Mouse (Mus musculus) adrenal gland, adult 8-10 months (tissue): ENCODE data around the gene Crhr1. TPM values are rescaled to one million over a fixed set of nuclear protein-coding genes. Genes with fewer than 3 reads are reported as not detected.

ENCODE experiments used
- DNase-seq: peaks from one replicate; pipeline ENCODE4 v3.0.0; 2022
- total RNA-seq, 4 experiments: library from RNA; stranded (reverse); gene quantifications; 2 replicates each; pipeline ENCODE4 v1.2.4; 2022

The Crhr1 gene
- total RNA-seq = 1 to 10 TPM in 1 of 4 experiments, under 1 TPM in 1, not detected in 2; 0.58 to 1.6 TPM

DNA sequence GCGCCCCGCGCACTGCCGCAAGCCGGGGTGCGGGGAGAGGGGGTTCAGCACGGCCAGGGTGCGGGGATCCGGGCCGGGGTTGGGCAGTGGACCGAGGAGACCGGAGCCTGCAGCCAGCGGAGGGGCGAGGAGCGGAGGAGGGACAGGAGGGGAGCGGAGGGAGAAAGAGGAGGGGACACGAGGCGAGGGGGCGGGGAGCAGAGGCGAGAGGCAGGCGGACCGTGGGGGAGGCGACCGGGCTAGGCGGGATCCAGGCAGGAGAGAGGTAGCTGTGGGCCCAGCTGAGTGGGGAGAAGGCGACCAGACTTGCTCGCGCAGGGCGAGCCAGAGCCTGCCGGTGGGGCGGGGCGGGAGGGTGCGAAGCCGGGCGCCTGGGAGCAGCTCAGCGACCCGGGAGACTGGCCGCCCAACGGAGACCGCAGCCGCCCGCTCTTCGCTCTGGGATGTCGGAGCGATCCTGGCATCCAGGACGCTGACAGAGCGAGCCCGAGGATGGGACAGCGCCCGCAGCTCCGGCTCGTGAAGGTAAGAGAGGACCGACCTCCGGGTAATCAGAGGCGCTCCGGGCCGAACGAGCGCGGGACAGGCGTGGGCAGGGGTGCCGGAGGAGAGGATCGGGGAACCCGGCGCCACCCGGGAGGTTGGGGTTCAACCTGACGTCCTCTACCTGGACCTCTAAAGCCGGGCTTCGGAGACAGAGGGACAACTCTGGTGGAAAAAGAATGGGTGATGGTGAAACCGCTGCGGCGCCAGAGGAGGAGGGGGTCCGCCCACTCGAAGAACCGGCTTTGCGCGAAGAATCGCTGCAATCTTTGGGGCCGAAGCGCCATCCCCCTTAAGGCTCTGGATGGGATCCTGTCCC lies at the start of gene Crhr1:
Gene Crhr1 (plus strand): TSS at position 276 of the 862 bp plus-strand sequence.
- no peak for DNase-seq

DNA sequence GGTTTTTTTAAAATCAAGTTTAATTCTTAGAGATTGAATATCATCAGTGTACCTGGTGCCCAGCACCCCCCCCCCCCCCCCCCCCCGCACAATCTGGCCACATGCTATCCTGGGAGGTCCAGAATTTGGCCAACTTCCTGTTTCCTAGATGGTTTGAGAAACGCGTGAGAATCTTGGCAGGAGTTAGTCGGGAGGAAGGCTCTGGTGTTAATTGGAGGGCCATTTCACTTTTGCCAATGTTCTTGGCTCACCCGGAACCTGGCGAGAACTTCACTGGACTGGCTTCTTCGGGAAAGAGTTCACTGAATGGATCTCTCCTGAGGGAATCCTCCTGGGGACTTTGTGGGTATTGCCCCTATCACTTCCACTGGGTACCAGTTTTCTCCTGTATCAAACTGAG lies 49.4 kb upstream of the Crhr1 start:
- DNase-seq = no peak

DNA sequence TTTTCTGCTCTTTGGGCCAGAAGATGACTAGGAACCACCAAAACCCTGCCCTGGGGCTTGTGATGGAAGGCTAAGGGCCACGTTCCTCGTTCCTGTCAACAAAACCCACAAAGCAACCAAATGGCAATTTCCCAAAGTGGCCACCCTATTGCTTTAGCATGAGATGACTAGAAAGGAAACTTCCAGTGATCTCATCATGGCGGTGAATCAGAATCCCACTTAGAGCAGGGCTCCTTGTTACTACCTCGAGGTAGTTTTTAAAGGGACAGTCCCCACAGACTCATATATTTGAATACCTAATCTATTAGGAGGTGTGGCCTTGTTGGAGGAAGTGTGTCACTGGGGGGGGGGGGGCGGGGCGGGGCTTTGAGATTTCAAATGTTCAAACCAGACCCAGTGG lies 48.9 kb upstream of the Crhr1 start:
- no peak for DNase-seq

DNA sequence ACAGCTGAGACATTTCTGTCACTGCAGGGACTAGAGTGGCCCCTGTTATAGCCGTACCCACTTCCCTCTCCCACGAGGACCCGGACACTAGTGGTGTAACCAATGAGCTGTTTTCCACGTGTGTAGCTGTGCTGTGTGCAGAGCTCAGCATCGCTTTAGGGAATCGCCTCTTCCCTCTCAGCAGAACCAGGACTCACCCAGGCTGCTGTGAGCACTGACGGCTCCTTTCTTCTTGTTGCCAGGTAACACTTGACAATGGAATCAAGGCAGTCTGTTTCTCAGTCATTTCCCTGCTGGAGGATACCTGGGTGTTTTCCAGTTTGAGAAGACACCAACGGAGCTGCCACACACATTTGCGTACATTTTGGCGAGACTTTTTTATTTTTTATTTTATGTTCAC lies 44.1 kb upstream of the Crhr1 start:
- no peak for DNase-seq

DNA sequence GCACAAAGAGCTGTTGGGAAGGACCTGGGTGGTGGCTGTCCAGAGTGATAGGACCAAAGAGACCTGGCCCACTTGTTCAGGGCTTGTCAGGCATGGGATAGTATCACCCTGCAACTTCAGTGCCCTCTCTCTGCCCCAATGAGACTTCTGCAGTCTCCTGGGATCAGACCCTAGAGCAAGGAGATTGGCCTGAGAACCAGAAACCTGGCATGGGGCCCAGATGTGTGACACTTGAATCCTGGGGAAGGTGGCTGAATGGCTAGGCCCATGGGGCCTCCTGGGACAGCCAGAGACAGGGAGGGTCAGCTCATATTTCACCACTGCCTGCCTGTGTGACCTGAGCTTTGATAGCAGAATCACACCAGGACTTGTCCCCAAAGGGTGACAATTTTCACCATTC lies 41.9 kb upstream of the Crhr1 start:
- DNase-seq = no peak

DNA sequence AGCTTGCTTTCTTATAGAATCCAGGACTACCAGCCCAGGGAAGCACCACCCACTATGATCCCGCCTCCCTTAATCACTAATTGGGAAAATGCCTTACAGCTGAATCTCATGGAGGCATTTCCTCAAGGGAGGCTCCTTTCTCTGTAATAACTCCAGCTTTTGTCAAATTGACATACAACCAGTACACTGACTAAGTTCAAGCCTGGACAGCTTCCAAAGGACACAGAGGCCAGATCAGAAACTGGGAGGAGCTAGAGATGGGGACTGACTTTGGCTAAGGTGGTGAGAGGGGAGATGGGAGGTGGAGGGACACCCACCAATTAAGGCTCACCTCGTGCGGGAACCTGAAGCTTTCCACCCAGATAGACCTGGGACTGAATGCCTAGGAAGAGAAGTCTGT lies 37.5 kb upstream of the Crhr1 start:
- no peak for DNase-seq

DNA sequence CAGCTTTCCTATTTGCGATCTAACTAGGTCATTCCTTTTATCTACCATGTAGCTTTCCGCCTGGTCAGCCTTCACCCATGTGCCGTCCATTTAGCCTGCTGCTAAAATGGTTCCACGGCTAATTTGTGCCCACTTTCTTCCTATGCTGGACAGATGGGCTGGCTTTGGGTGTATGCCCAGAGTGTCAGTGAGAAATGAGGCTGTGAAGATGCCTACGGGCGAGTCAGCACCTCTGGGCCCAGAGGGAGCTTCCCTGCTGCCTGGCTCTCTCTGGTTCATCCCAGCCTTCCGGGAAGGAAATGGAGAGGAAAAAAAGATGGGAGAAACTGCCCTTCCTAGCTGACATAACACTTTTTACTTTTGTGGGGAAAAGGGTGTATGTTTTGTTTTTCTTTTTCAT lies 36.1 kb upstream of the Crhr1 start:
- no peak for DNase-seq

DNA sequence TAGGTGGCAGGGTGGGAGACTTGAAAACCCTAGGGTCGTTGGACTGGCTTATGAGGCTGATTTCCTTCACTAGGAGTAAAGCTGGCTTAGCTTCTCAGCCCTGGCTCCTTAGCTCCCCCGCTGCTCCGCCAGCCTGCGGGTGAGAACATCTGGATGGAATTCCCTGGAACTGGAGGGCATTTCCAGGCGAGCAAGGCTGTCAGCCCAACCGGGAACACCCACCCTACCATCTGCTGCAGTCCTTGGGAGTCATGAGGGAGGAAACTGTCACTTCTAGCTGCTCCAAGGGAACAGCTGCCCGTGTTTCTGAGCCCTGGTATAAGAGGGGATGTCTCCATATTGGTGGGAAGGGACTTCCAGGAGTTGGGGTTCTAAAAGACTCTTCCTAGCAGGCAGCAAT lies 33.1 kb upstream of the Crhr1 start:
- no peak for DNase-seq

DNA sequence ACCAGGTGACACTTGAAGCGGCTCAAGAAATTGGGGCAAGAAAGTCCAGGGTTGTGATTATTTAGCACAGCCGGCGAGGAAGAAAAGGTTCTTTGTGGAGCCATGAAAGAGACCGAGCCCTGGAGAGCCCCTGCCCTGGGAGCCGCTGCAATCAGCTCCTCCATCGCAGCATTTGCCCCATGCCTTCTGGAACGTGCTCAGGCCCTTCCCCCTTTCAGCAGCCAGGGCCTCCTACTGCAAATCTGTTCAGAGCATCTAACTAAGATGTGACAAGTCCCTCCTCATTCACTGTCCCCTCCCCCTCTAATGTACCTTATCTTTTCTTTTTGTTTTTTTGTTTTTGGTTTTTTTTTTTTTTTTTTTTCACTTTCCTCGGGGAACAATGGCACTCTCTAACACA lies 30.0 kb upstream of the Crhr1 start:
- DNase-seq = no peak

DNA sequence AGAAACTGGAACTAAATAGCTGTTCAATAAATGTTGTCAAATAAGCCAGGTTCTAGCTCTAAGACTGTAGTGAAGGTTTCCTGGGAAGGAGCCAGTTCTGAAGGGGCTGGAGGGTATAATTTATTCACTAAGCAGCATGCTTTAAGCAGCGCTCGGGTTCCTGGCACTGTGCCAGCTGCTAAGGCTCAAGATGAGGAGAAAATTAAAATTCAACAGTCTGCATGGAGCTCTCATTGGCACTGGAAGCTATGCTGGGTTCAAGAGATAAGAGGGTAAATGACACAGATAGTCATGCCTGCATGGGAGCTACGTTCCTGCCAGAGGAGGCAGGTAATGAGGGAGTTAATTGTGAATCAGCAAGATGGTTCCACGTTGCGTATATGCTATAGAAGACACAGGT lies 26.3 kb upstream of the Crhr1 start:
- no peak for DNase-seq

DNA sequence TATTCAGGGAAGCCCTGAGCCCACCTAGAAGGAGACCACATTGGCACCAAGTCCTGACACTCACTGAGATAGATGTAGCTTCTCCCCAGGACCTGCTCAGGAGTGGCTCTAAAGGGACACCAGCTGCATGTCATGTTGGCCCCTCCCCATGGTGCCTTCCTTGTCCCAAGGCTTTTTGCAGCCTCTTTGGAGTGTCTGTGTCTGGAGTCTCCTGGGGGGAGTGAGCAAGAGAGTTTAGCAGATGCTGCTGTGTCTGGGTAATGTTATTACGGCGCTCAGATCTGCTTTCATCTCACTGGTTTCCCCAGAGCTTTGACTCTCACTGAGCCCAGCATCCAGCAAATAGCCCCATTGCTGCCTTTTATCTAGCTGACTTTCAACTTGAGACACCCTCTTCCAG lies 25.7 kb upstream of the Crhr1 start:
- no peak for DNase-seq

DNA sequence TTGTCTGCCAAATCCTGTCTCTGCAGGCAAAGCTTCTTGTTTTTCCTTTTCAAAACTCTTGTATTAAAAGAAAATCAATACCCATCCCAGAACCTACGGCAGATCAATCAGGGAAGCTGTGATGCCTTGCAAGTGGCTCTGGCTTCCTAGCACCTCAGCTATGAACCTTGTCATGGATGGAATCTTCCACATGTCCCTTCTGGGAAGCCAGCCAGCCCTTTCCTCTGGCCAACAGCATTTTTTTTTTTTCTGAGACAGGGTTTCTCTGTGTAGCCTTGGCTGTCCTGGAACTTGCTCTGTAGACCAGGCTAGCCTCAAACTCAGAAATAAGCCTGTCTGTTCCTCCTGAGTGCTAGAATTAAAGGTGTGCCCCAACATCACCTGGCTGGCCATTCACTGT lies 22.3 kb upstream of the Crhr1 start:
- DNase-seq = no peak

DNA sequence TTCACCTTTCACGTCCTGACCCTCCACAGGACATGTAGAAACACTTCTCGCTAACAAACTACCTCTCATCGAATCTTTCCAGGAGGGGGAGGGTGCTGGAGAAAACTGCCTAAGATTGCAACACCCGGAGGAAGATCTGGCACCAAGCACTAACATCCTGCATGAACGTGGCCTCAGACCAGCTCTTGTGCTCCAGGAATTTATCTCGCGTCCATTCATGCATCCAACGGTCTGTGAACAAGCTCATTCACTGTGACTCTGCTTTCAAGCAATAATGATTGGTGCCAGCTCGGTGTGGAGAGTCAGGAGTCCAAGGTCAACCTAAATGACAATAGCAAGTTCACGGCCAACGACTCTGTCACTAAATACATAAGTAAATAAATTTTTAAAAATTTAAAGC lies 20.8 kb upstream of the Crhr1 start:
- no peak for DNase-seq

DNA sequence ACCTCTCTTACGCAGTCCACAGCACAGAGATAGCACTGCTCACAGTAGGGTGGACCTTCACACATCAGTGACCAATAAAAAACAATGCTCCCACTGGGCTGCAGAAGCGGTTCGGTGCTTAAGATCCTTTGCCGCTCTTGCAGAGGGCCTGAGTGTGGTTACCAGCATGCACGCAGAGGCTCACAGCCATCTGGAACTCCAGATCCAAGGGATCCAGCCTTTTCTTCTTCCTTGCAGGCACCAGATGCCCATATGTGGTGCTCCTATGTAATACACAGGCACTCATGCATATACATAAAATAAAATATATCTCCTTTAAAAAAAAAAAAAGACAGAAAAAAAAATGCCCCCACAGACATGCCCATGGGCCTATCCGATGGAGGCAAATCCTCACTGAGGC lies 19.0 kb upstream of the Crhr1 start:
- no peak for DNase-seq

DNA sequence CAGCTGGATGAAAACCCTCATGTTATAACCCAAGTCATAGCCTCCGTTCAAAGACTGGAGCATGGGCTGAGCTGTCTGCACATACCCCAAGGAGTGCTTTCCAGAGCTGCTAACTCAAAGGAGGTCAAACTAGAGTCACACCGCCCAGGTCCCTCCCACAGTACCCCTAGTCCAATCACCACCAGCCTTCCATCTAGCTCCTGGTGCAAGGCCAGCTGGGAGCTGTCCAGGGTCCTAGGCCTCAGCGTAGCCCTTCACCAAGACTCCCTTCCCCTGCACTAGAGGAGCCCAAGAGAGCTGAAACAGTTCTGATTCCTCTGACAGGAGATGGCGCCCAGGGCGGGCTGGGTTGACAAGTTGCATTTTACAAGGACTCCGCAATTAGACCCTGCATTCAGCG lies 18.0 kb upstream of the Crhr1 start:
- peak; percentile 85 for DNase-seq

DNA sequence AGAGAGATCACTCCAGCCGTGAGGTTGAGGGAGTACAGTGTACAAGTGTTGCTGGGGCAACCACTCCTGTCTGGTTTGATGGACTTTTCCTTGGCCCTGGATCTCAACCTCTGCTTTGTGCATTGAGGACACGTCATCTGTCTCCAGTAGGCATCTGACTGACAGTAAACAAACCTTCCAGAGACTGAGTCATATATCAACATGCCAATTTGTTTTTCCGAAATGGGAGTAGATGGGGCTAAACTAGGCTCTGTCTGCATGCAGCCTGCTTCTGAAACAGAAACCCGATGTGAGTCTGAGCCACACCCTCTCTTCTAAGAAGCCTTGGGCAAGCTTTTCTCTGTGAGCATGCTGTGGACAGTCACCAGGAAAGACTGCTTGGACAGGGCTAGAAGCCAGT lies 14.3 kb upstream of the Crhr1 start:
- peak; percentile 24 for DNase-seq

DNA sequence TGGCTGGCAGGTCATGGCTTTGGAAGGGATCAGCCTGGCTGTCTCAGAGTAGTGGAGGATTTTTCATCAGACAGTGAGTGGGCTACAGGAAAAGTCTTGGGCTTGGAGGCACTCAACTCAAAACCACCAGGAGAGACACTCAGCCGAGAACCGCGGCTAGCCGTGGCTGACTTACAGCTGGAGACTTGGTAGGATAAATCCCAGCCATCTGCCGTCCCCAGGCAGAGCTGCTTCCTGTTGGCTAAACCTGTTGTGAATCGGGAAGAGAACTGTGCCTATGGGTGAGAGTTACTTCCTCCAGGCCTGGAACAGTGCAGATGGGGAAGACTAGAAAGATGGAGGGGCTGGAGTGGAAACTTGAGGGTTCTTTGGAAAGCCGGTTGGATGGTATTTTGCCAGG lies 9.7 kb upstream of the Crhr1 start:
- DNase-seq = no peak

DNA sequence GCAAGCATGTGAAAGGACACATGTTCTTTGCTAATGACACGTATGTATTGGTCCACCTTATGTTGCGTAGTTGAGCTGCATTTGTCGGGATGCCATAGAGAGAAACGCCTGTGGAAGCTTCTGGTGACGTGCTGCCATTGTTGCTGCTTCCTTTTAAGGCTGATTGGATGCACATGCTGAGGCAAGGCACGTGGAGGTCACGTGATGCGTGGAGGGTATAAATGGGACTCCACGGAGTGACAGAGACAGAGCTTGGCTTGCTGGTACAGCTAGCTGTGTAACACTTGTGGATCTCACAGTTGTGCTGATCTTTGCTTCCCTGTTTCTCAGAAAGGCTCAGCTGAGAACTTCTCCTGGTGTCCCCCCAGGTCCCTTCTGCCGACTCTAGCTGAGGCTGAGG lies 9.2 kb upstream of the Crhr1 start:
- no peak for DNase-seq

DNA sequence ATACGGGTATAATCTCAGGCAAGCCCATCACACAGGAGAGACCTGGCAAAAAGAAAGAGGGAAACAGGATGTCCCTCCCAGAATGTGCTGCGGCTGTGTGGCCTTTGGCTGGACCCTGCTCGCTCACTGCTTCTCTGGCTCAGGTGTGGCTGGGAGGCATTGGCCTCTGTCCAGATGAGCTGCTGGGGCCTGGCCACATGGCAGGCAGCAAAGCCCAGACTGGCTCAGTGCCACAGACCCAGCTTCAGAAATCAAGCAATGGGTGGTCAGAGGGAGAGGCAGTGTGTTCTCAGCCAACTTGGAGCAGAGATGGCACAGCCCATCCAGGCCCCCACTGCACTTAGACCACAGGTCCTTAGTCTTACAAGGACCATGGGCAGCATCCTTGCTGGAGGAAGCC lies 8.1 kb upstream of the Crhr1 start:
- DNase-seq = no peak

DNA sequence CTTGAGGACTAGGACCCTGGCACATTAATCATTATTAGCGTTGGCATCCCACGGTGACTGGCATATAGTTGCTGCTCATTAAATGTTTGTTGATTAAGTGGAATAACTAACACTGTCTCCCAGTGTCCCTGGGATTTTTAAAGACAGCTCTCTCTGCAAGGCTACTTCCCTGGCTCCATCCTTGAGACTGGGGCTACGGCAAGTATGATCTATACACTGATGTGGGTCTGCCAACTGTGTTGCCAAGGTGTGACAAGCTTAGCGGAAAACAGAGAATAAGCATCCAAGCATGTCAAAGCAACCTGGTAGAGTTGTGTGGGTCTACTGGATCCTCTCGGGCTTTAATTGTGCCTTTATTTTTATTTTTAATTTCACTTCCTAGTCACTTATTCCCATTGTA lies 3.2 kb upstream of the Crhr1 start:
- DNase-seq = no peak

DNA sequence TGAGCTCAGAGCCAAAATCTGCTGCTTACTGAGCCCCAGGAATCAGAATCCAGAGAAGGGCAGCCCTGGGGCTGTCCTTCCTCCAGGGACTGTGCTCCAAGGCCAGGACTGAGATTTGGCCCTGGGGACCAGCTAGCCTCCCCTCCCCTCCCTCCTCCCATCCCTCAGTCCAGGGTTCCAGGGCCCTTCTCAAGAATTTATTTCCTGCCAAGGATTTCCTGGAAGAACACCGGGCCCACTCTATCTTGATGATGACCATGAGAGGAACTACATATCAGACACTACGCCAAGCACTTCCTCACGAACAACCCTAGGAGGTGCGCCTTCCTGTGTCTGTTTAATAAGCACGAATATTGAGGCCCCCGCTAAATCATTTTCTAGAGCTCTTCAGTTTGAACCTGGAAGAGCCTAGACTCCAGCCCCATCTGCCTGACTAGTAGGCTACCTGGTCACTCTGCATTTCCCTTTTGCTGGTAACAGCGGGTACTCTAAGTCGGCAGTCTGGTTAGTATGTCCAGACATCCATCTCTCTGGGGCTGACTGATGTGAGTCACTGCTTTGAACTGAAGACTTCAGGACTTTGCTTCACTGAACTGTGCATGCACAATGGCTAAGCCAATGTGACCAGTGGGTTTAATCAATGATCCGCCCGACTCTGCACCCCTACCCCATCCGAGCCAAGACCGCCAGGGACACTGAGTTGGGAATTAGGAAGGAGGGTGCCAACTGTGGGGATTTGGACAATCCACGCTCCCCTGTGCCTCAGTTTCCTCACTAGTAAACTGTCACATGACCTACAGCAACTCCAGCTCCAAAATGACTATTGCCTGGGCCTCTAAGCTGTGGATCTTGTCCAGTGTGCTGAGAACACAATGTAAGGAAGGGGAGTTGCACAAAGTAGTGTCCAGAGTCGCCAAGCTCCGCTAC lies 1.7 kb upstream of the Crhr1 start:
- peak; percentile 25 for DNase-seq

DNA sequence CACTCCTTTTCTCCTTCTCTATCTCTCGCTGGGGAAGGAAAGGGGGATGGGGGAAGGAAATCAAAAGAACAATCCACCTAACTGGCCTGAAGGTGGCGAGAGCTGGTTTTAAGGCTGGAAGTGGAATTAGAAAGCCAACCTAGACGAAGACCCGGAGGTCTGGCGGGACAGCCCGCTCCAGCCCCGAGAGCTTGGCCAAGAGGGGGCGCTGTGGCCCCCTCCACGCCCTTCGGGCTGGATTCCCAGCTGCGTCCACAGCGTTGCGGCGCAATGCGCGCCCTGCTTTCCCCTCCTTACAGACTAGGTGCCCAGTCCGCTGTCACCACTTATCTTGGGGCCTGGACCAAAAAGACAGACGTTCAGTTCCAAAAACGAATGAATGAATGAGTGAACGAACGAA lies 899 bp upstream of the Crhr1 start:
- DNase-seq = peak; percentile 16

DNA sequence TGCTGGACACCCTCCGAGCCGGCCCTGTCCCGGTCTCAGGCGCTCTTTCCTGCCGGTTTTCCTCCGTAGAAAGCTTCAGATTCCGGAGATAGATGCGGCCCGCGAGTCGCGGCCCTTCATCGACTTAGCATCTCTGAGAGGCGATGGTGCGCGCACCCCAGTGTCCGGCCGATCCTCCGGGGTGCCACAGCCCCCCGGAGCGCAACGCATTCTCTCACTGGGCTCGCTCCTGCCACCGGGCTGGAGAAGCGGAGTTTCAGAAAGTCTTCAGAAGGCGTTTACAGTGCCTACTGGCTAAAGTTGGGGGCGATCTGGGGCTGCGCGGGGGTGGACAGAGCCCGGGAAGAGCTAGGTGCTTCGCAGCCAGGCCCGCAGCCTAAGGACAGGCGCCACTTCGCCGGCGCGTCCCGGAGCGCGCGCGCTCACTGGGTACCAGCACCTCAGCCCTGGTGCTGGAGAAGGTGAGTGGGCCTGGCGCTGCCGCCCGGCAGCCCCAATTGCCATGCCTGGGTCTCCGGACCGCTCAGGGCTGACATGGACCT lies 858 bp downstream of the Crhr1 start:
- DNase-seq = no peak
